Mouse (Mus musculus): ENCODE results near the gene Spib. TPM values are rescaled to one million over a fixed set of nuclear protein-coding genes. Genes with fewer than 3 reads are reported as not detected.
A peak's percentile ranks its signal among the peaks of the same experiment; 100 is the strongest.

Spib gene
- polyA plus RNA-seq, 1 experiment from 2014 or later = 0.07 TPM

GRCm38 (mm10) chr7:44565414-44565813 lies 33.5 kb upstream of the Spib start:
- ATAC-seq (ENCODE audit: insufficient number of reproducible peaks, low FRiP score, low TSS enrichment, low read depth) = no peak
- H3K27ac ChIP-seq (replicated peaks; ENCODE audit: low read depth, low read length) = no peak overlapping the region

GRCm38 (mm10) chr7:44564486-44564885 lies 32.6 kb upstream of the Spib start:
- ATAC-seq (ENCODE audit: insufficient number of reproducible peaks, low FRiP score, low TSS enrichment, low read depth) (no peak), DNase-seq (ENCODE audit: low spot score) (no peak)
- Histone ChIP-seq H3K4me2 (ENCODE audit: low read depth, severe bottlenecking) (no peak overlapping the region), H3K9me3 (ENCODE audit: control insufficient read depth, low read length) (no peaks in the 10 kb centered on the region), H3K27ac (replicated peaks; ENCODE audit: low read depth, low read length) (no peak overlapping the region), H3K9ac (ENCODE audit: low read length) (no peak overlapping the region), H3K27me3 (ENCODE audit: control insufficient read depth, insufficient read depth, low read length) (no peaks in the 10 kb centered on the region), H3K36me3 (ENCODE audit: control insufficient read depth, insufficient read depth, low read length) (no peaks in the 10 kb centered on the region), H3K4me1 (ENCODE audit: control insufficient read depth, insufficient read depth, low read length) (no peaks in the 10 kb centered on the region), H3K4me3 (ENCODE audit: low read depth, low read length) (no peak overlapping the region)
- 85% methylated on average over 10 of the region's 10 CpGs for WGBS

More at GRCm38 (mm10) chr7:44565414-44565813, 33.5 kb upstream of the Spib start:
- Histone ChIP-seq H3K36me3 (ENCODE audit: control insufficient read depth, insufficient read depth, low read length) (no peaks in the 10 kb centered on the region), H3K27me3 (ENCODE audit: control insufficient read depth, insufficient read depth, low read length) (no peaks in the 10 kb centered on the region), H3K9me3 (ENCODE audit: control insufficient read depth, low read length) (no peaks in the 10 kb centered on the region), H3K4me3 (ENCODE audit: low read depth, low read length) (no peak overlapping the region), H3K4me1 (ENCODE audit: control insufficient read depth, insufficient read depth, low read length) (no peaks in the 10 kb centered on the region), H3K4me2 (ENCODE audit: low read depth, severe bottlenecking) (no peak overlapping the region), H3K9ac (ENCODE audit: low read length) (no peak overlapping the region)
- no peak for DNase-seq (ENCODE audit: low spot score)
- WGBS = 72% methylated on average over 6 of the region's 6 CpGs

- ATAC-seq (ENCODE audit: insufficient number of reproducible peaks, low FRiP score, low TSS enrichment, low read depth) (no peak), DNase-seq (ENCODE audit: low spot score) (no peak)
- Histone ChIP-seq H3K9ac (ENCODE audit: low read length) (no peak overlapping the region), H3K4me3 (ENCODE audit: low read depth, low read length) (no peak overlapping the region), H3K27me3 (ENCODE audit: control insufficient read depth, insufficient read depth, low read length) (no peaks in the 10 kb centered on the region), H3K36me3 (ENCODE audit: control insufficient read depth, insufficient read depth, low read length) (no peaks in the 10 kb centered on the region), H3K9me3 (ENCODE audit: control insufficient read depth, low read length) (no peaks in the 10 kb centered on the region), H3K4me1 (ENCODE audit: control insufficient read depth, insufficient read depth, low read length) (no peaks in the 10 kb centered on the region), H3K4me2 (ENCODE audit: low read depth, severe bottlenecking) (no peak overlapping the region), H3K27ac (replicated peaks; ENCODE audit: low read depth, low read length) (no peak overlapping the region)
- WGBS = 50% methylated on average over 8 of the region's 8 CpGs
Measured at GRCm38 (mm10) chr7:44563284-44563683, 31.4 kb upstream of the Spib start.

GRCm38 (mm10) chr7:44560435-44561400 lies 28.8 kb upstream of the Spib start:
- DNase-seq (ENCODE audit: low spot score) = peak; percentile 88
- WGBS = 55% methylated on average over 18 of the region's 18 CpGs
- no peaks in the 10 kb centered on the region for H3K9me3 ChIP-seq (ENCODE audit: control insufficient read depth, low read length)

GRCm38 (mm10) chr7:44557629-44558028 lies 25.8 kb upstream of the Spib start:
- H3K9ac ChIP-seq (ENCODE audit: low read length) = no peak overlapping the region
- H3K36me3 ChIP-seq (ENCODE audit: control insufficient read depth, insufficient read depth, low read length) = no peaks in the 10 kb centered on the region
- no peak overlapping the region for H3K4me3 ChIP-seq (ENCODE audit: low read depth, low read length)
- peaks cover 3% of the 10 kb centered on the region; the same call in 1 of the 2 replicates for H3K4me1 ChIP-seq (ENCODE audit: control insufficient read depth, insufficient read depth, low read length)
- H3K27ac ChIP-seq (replicated peaks; ENCODE audit: low read depth, low read length) = no peak overlapping the region
- no peak overlapping the region for H3K4me2 ChIP-seq (ENCODE audit: low read depth, severe bottlenecking)
- no peaks in the 10 kb centered on the region for H3K9me3 ChIP-seq (ENCODE audit: control insufficient read depth, low read length)
- H3K27me3 ChIP-seq (ENCODE audit: control insufficient read depth, insufficient read depth, low read length) = no peaks in the 10 kb centered on the region
- ATAC-seq (ENCODE audit: insufficient number of reproducible peaks, low FRiP score, low TSS enrichment, low read depth) (no peak), DNase-seq (ENCODE audit: low spot score) (no peak)
- WGBS = 69% methylated on average over 2 of the region's 2 CpGs

More at GRCm38 (mm10) chr7:44560435-44561400, 28.8 kb upstream of the Spib start:
- Histone ChIP-seq H3K4me2 (ENCODE audit: low read depth, severe bottlenecking) (no peak overlapping the region), H3K27me3 (ENCODE audit: control insufficient read depth, insufficient read depth, low read length) (no peaks in the 10 kb centered on the region), H3K4me1 (ENCODE audit: control insufficient read depth, insufficient read depth, low read length) (no peaks in the 10 kb centered on the region), H3K36me3 (ENCODE audit: control insufficient read depth, insufficient read depth, low read length) (no peaks in the 10 kb centered on the region), H3K9ac (ENCODE audit: low read length) (no peak overlapping the region), H3K4me3 (ENCODE audit: low read depth, low read length) (no peak overlapping the region), H3K27ac (replicated peaks; ENCODE audit: low read depth, low read length) (no peak overlapping the region)
- 0 out of 2 replicates have a peak, but pooled peaks have one; percentile 31 for ATAC-seq (ENCODE audit: insufficient number of reproducible peaks, low FRiP score, low TSS enrichment, low read depth)

- ATAC-seq (ENCODE audit: insufficient number of reproducible peaks, low FRiP score, low TSS enrichment, low read depth) = peak; percentile 75
- Histone ChIP-seq H3K27me3 (ENCODE audit: control insufficient read depth, insufficient read depth, low read length) (no peaks in the 10 kb centered on the region), H3K27ac (replicated peaks; ENCODE audit: low read depth, low read length) (peak within 1 kb of the TSS; percentile 79), H3K36me3 (ENCODE audit: control insufficient read depth, insufficient read depth, low read length) (peaks cover 21% of the 10 kb centered on the region), H3K9me3 (ENCODE audit: control insufficient read depth, low read length) (no peaks in the 10 kb centered on the region), H3K9ac (ENCODE audit: low read length) (peak within 1 kb of the TSS; percentile 66), H3K4me3 (ENCODE audit: low read depth, low read length) (peak within 1 kb of the TSS; percentile 85), H3K4me2 (ENCODE audit: low read depth, severe bottlenecking) (peak within 1 kb of the TSS; percentile 68), H3K4me1 (ENCODE audit: control insufficient read depth, insufficient read depth, low read length) (peaks cover 3% of the 10 kb centered on the region; the same call in 1 of the 2 replicates)
- under 1% methylated on average over 22 of the region's 22 CpGs for WGBS
- peak; percentile 98 for DNase-seq (ENCODE audit: low spot score)
Measured at GRCm38 (mm10) chr7:44553826-44554225, 22.0 kb upstream of the Spib start, which contains the start of gene Nr1h2. Gene Nr1h2, minus strand, starts transcription at chr7:44553951.

- Histone ChIP-seq H3K36me3 (ENCODE audit: control insufficient read depth, insufficient read depth, low read length) (peaks cover 21% of the 10 kb centered on the region), H3K27ac (replicated peaks; ENCODE audit: low read depth, low read length) (peak overlapping the region; percentile 79), H3K9ac (ENCODE audit: low read length) (peak overlapping the region; percentile 66), H3K4me2 (ENCODE audit: low read depth, severe bottlenecking) (peak overlapping the region; percentile 68), H3K4me3 (ENCODE audit: low read depth, low read length) (peak overlapping the region; percentile 85), H3K4me1 (ENCODE audit: control insufficient read depth, insufficient read depth, low read length) (peaks cover 3% of the 10 kb centered on the region; the same call in 1 of the 2 replicates), H3K9me3 (ENCODE audit: control insufficient read depth, low read length) (no peaks in the 10 kb centered on the region), H3K27me3 (ENCODE audit: control insufficient read depth, insufficient read depth, low read length) (no peaks in the 10 kb centered on the region)
- WGBS = 2% methylated on average over 32 of the region's 32 CpGs
- DNase-seq (ENCODE audit: low spot score) (peak; percentile 91), ATAC-seq (ENCODE audit: insufficient number of reproducible peaks, low FRiP score, low TSS enrichment, low read depth) (peak; percentile 71)
Measured at GRCm38 (mm10) chr7:44553196-44553764, 21.4 kb upstream of the Spib start.

GRCm38 (mm10) chr7:44552141-44552908 lies 20.5 kb upstream of the Spib start:
- H3K9ac ChIP-seq (ENCODE audit: low read length) = no peak overlapping the region
- DNase-seq (ENCODE audit: low spot score) = no peak
- no peaks in the 10 kb centered on the region for H3K27me3 ChIP-seq (ENCODE audit: control insufficient read depth, insufficient read depth, low read length)
- no peak overlapping the region for H3K27ac ChIP-seq (replicated peaks; ENCODE audit: low read depth, low read length)
- H3K4me1 ChIP-seq (ENCODE audit: control insufficient read depth, insufficient read depth, low read length) = peaks cover 8% of the 10 kb centered on the region
- peak overlapping the region; percentile 68; the same call in 1 of the 2 replicates for H3K4me2 ChIP-seq (ENCODE audit: low read depth, severe bottlenecking)
- WGBS = 82% methylated on average over 31 of the region's 31 CpGs
- ATAC-seq (ENCODE audit: insufficient number of reproducible peaks, low FRiP score, low TSS enrichment, low read depth) = no peak
- H3K36me3 ChIP-seq (ENCODE audit: control insufficient read depth, insufficient read depth, low read length) = peaks cover 21% of the 10 kb centered on the region
- H3K4me3 ChIP-seq (ENCODE audit: low read depth, low read length) = peak overlapping the region; percentile 85; the same call in 1 of the 2 replicates
- no peaks in the 10 kb centered on the region for H3K9me3 ChIP-seq (ENCODE audit: control insufficient read depth, low read length)
